Mouse (Mus musculus): ENCODE measurements at regions not wholly inside any gene's neighbourhood (a gene's known extent, or its start where the extent isn't known, plus 50 kb on each side); places are given as distances from the start of the nearest gene placed in this dataset.
A peak's percentile ranks its signal among the peaks of the same experiment; 100 is the strongest.
"Not testable (repeated sequence)": the region's sequence is repeated elsewhere in the genome, so short reads cannot be mapped to it uniquely, and the experiment has no call there.

DNA sequence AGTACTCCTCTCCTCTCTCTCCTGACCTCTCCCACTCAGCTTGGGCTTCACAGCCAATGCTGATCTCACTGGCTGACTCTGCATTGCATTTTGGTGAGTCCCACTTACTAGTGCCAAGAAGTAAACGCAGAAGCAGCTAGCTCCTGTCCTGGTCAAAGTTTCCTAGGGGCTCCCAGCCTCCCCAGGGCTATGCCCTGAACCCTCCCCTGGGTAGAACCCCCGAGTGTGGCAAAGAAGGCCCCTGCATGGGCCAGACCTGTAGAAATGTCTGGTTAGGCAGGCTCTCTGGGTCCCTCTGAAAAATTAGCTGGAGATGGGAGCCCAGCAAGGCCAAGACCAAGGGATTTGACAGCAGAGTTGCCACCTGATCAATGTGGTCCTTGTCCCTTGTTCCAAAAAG lies 454.3 kb downstream of the Gm10330 start:
- 46% methylated on average over 2 of the region's 2 CpGs for WGBS
- H3K4me3 ChIP-seq (ENCODE audit: low read length); H3K9me3 ChIP-seq (ENCODE audit: control insufficient read depth, low read length); H3K9ac ChIP-seq (ENCODE audit: low read depth, low read length); H3K4me1 ChIP-seq (ENCODE audit: control insufficient read depth, insufficient read depth, low read depth, low read length); H3K36me3 ChIP-seq (ENCODE audit: control insufficient read depth, insufficient read depth, low read length); ATAC-seq; H3K27ac ChIP-seq (ENCODE audit: low read depth, low read length); H3K27me3 ChIP-seq (replicated peaks; ENCODE audit: control insufficient read depth, insufficient read depth, low read length); H3K4me2 ChIP-seq (ENCODE audit: low read length): not testable (repeated sequence)

GRCm38 (mm10) chr12:23315186-23315585 lies 464.9 kb downstream of the Gm10330 start:
- H3K9me3 ChIP-seq (ENCODE audit: control insufficient read depth, low read length); H3K4me1 ChIP-seq (ENCODE audit: control insufficient read depth, insufficient read depth, low read depth, low read length); H3K27me3 ChIP-seq (replicated peaks; ENCODE audit: control insufficient read depth, insufficient read depth, low read length); H3K9ac ChIP-seq (ENCODE audit: low read depth, low read length); H3K27ac ChIP-seq (ENCODE audit: low read depth, low read length); H3K36me3 ChIP-seq (ENCODE audit: control insufficient read depth, insufficient read depth, low read length): not testable (repeated sequence)
- Histone ChIP-seq H3K4me2 (ENCODE audit: low read length) (peak overlapping the region; percentile 40), H3K4me3 (ENCODE audit: low read length) (peak overlapping the region; percentile 35)
- peak; percentile 78 for ATAC-seq
- WGBS, result 1% methylated on average over 12 of the region's 38 CpGs
